ENCODE assay signal across 8 mouse cellular contexts in the genomic region with DNA sequence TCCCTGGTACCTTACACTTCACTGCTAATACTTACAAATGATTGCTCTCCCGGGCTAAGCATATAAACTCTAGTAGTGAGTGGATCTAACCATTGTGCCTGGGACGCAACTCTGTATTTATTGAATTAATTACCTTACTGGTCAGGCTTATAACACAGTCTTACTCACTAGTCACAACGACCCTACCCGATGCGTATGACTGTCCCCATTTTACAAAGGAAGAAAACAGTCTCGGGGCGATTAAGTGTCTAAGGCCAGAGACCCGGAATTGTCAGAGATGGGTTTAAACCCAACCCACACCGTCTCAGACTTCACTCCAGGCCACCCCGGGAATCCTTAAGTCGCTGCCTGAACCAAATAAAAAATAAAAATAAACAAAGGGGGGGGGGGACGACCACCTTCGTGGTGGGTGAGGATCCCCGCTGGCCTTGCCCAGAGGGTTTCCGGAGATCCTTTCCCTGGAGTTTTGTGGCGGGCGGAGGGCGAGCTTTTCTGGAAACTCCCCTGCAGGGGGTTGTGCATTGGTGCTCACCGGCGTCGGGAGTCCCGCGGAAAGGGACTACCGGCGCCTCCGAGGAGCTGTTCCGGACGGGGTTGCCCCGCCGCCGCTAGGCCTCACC. TPM values are rescaled to one million over a fixed set of nuclear protein-coding genes. Genes with fewer than 3 reads are reported as not detected.
DNase-seq lines count a peak whose midpoint lies in the region; ATAC-seq lines count a peak whose summit lies in the region.
"Had no signal": no experiment of that assay in that cellular context is flagged by ENCODE, and none has a peak within 500 bp of the region (broad histone marks: within the 10 kb centered on the region; RNA-seq: fewer than 3 reads in every experiment).

No protein-coding gene starts in this region.

- H3K9ac ChIP-seq in intestine, embryonic 14.5 days (ENCODE audit: low read length) = peak overlapping the region; percentile 98

- peak; percentile 1; the same call in 1 of the 2 replicates for ATAC-seq in intestine, embryonic 14.5 days (replicated peaks; ENCODE audit: low FRiP score, low TSS enrichment, low read depth)

- peak overlapping the region; percentile 98 for H3K4me2 ChIP-seq in intestine, embryonic 14.5 days (ENCODE audit: low read length)

- peak; percentile 6 for DNase-seq in thymus, postnatal 25 days
- DNase-seq in thymus, postnatal 10 days (ENCODE audit: low spot score in 2 of 2) = no peak
- DNase-seq in embryo, embryonic 11 days = peak; percentile 56
- peak; percentile 56 for DNase-seq in intestine, embryonic 14.5 days (ENCODE audit: low spot score)
- peak; percentile 31 for DNase-seq in neural tube, embryonic 10.5 days (ENCODE audit: extremely low spot score, low spot score)
- DNase-seq in adrenal gland, postnatal 4 days (ENCODE audit: low spot score in 2 of 2) = no peak
- DNase-seq in cerebellum, postnatal 14 days = no peak

- H3K27me3 ChIP-seq in intestine, embryonic 14.5 days (replicated peaks; ENCODE audit: control insufficient read depth, insufficient read depth, low read length) = no peaks in the 10 kb centered on the region

- H3K4me1 ChIP-seq in intestine, embryonic 14.5 days (replicated peaks; ENCODE audit: control insufficient read depth, insufficient read depth, low read length) = peaks cover 22% of the 10 kb centered on the region

- no peaks in the 10 kb centered on the region for H3K9me3 ChIP-seq in intestine, embryonic 14.5 days (ENCODE audit: control insufficient read depth, low read length)

- peak overlapping the region; percentile 90 for H3K4me3 ChIP-seq in intestine, embryonic 14.5 days (ENCODE audit: low read depth, low read length)

- peaks cover 33% of the 10 kb centered on the region for H3K36me3 ChIP-seq in intestine, embryonic 14.5 days (ENCODE audit: control insufficient read depth, insufficient read depth, low read length)

- peak overlapping the region; percentile 100 for H3K27ac ChIP-seq in intestine, embryonic 14.5 days (ENCODE audit: low read depth)

- under 1% methylated on average over 31 of the region's 31 CpGs for WGBS in intestine, embryonic 14.5 days

RNA-seq across cellular contexts. Expression of a gene that starts 1.1 kb away (rescaled TPM):
- 148 and 150 TPM in 2 replicates for polyA plus RNA-seq in intestine, embryonic 14.5 days (2014; fragmentation: Nextera tagmentation; extraction: Ambion mirVana)
- total RNA-seq in adrenal gland, postnatal 4 days (2021) = 100 to 1,000 TPM in 1 of 2 experiments, 10 to 100 TPM in 1; 99.6 to 106 TPM

RNA-seq across cellular contexts. Expression of a gene that starts 14.1 kb away (rescaled TPM):
- polyA plus RNA-seq in intestine, embryonic 14.5 days (2014; fragmentation: Nextera tagmentation; extraction: Ambion mirVana) = 0.30 and 0.41 TPM in 2 replicates
- 1 to 10 TPM; 1.2 to 1.9 TPM for total RNA-seq in adrenal gland, postnatal 4 days (2021)

RNA-seq across cellular contexts. Expression of a gene that starts 55.3 kb away (rescaled TPM):
- not detected in 2 replicates for polyA plus RNA-seq in intestine, embryonic 14.5 days (2014; fragmentation: Nextera tagmentation; extraction: Ambion mirVana)
- not detected for total RNA-seq in adrenal gland, postnatal 4 days (2021)
- total RNA-seq: neutrophil, adult 5-6 weeks had no signal

Comparison
In these comparisons a context has a peak if more than half of its experiments do, and no peak if none do; other contexts are left out.
1. DNase-seq: peak in thymus, postnatal 25 days (single experiment), embryo, embryonic 11 days (single experiment), intestine, embryonic 14.5 days (single experiment) and neural tube, embryonic 10.5 days (single experiment); none in thymus, postnatal 10 days (0 of 2), adrenal gland, postnatal 4 days (0 of 2) and cerebellum, postnatal 14 days (0 of 2).